Mouse (Mus musculus): Measurements from ENCODE around the gene Gm42688. TPM values are rescaled to one million over a fixed set of nuclear protein-coding genes. Genes with fewer than 3 reads are reported as not detected.

Gm42688 gene
- polyA plus RNA-seq, 1 experiment, result 0.45 TPM

GRCm38 (mm10) chr6:83138056-83138455, 36.6 kb downstream of the Gm42688 start:
- Histone ChIP-seq H3K9me3 (replicated peaks; ENCODE audit: control insufficient read depth, insufficient read depth, low read length, poor library complexity, severe bottlenecking) (no peaks in the 10 kb centered on the region), H3K27me3 (ENCODE audit: control insufficient read depth, insufficient read depth, low read length, poor library complexity, severe bottlenecking) (no peaks in the 10 kb centered on the region), H3K4me1 (ENCODE audit: control insufficient read depth, insufficient read depth, low read length) (peaks cover 6% of the 10 kb centered on the region), H3K9ac (ENCODE audit: low read depth, poor library complexity, severe bottlenecking) (0 out of 2 replicates have a peak overlapping the region, but pooled peaks have one; percentile 13), H3K36me3 (ENCODE audit: control insufficient read depth, insufficient read depth, low read length, poor library complexity, severe bottlenecking) (no peaks in the 10 kb centered on the region), H3K27ac (ENCODE audit: insufficient read depth, low read length) (no peak overlapping the region), H3K4me3 (ENCODE audit: low read depth, low read length) (peak overlapping the region; percentile 62)
- TF ChIP-seq CTCF (IDR thresholded peaks at IDR 0.05; ENCODE audit: low read depth, low read length) (no peak), EP300 (IDR thresholded peaks at IDR 0.05; ENCODE audit: insufficient read depth, low read depth, low read length) (no peak), POLR2A (IDR thresholded peaks at IDR 0.05; ENCODE audit: insufficient read depth, low read length) (no peak)

GRCm38 (mm10) chr6:83140044-83140443, 38.6 kb downstream of the Gm42688 start:
- TF ChIP-seq POLR2A (IDR thresholded peaks at IDR 0.05; ENCODE audit: insufficient read depth, low read length), result no peak
- TF ChIP-seq CTCF (IDR thresholded peaks at IDR 0.05; ENCODE audit: low read depth, low read length), result no peak
- no peak for TF ChIP-seq EP300 (IDR thresholded peaks at IDR 0.05; ENCODE audit: insufficient read depth, low read depth, low read length)
- Histone ChIP-seq H3K27ac (ENCODE audit: insufficient read depth, low read length) (no peak overlapping the region), H3K27me3 (ENCODE audit: control insufficient read depth, insufficient read depth, low read length, poor library complexity, severe bottlenecking) (no peaks in the 10 kb centered on the region), H3K4me3 (ENCODE audit: low read depth, low read length) (no peak overlapping the region), H3K36me3 (ENCODE audit: control insufficient read depth, insufficient read depth, low read length, poor library complexity, severe bottlenecking) (no peaks in the 10 kb centered on the region), H3K9ac (ENCODE audit: low read depth, poor library complexity, severe bottlenecking) (no peak overlapping the region), H3K9me3 (replicated peaks; ENCODE audit: control insufficient read depth, insufficient read depth, low read length, poor library complexity, severe bottlenecking) (no peaks in the 10 kb centered on the region), H3K4me1 (ENCODE audit: control insufficient read depth, insufficient read depth, low read length) (peaks cover 6% of the 10 kb centered on the region)

GRCm38 (mm10) chr6:83141636-83142035, 40.2 kb downstream of the Gm42688 start:
- Histone ChIP-seq H3K9me3 (replicated peaks; ENCODE audit: control insufficient read depth, insufficient read depth, low read length, poor library complexity, severe bottlenecking) (no peaks in the 10 kb centered on the region), H3K4me1 (ENCODE audit: control insufficient read depth, insufficient read depth, low read length) (peaks cover 4% of the 10 kb centered on the region), H3K27me3 (ENCODE audit: control insufficient read depth, insufficient read depth, low read length, poor library complexity, severe bottlenecking) (no peaks in the 10 kb centered on the region), H3K36me3 (ENCODE audit: control insufficient read depth, insufficient read depth, low read length, poor library complexity, severe bottlenecking) (no peaks in the 10 kb centered on the region), H3K4me3 (ENCODE audit: low read depth, low read length) (peak overlapping the region; percentile 63), H3K9ac (ENCODE audit: low read depth, poor library complexity, severe bottlenecking) (peak overlapping the region; percentile 70), H3K27ac (ENCODE audit: insufficient read depth, low read length) (no peak overlapping the region)
- TF ChIP-seq CTCF (IDR thresholded peaks at IDR 0.05; ENCODE audit: low read depth, low read length), result no peak
- no peak for TF ChIP-seq EP300 (IDR thresholded peaks at IDR 0.05; ENCODE audit: insufficient read depth, low read depth, low read length)
- TF ChIP-seq POLR2A (IDR thresholded peaks at IDR 0.05; ENCODE audit: insufficient read depth, low read length), result no peak

- no peaks in the 10 kb centered on the region for H3K36me3 ChIP-seq (ENCODE audit: control insufficient read depth, insufficient read depth, low read length, poor library complexity, severe bottlenecking)
- H3K27me3 ChIP-seq (ENCODE audit: control insufficient read depth, insufficient read depth, low read length, poor library complexity, severe bottlenecking), result no peaks in the 10 kb centered on the region
- peak overlapping the region; percentile 70 for H3K9ac ChIP-seq (ENCODE audit: low read depth, poor library complexity, severe bottlenecking)
- H3K4me3 ChIP-seq (ENCODE audit: low read depth, low read length), result peak overlapping the region; percentile 63
- no peaks in the 10 kb centered on the region for H3K9me3 ChIP-seq (replicated peaks; ENCODE audit: control insufficient read depth, insufficient read depth, low read length, poor library complexity, severe bottlenecking)
- TF ChIP-seq CTCF (IDR thresholded peaks at IDR 0.05; ENCODE audit: low read depth, low read length), result no peak
- no peak overlapping the region for H3K27ac ChIP-seq (ENCODE audit: insufficient read depth, low read length)
- peaks cover 3% of the 10 kb centered on the region for H3K4me1 ChIP-seq (ENCODE audit: control insufficient read depth, insufficient read depth, low read length)
Observed at GRCm38 (mm10) chr6:83142211-83142731, 40.9 kb downstream of the Gm42688 start.

GRCm38 (mm10) chr6:83142886-83143285, 41.5 kb downstream of the Gm42688 start:
- Histone ChIP-seq H3K4me3 (ENCODE audit: low read depth, low read length) (peak overlapping the region; percentile 4; the same call in 1 of the 2 replicates), H3K27ac (ENCODE audit: insufficient read depth, low read length) (no peak overlapping the region), H3K27me3 (ENCODE audit: control insufficient read depth, insufficient read depth, low read length, poor library complexity, severe bottlenecking) (no peaks in the 10 kb centered on the region), H3K9me3 (replicated peaks; ENCODE audit: control insufficient read depth, insufficient read depth, low read length, poor library complexity, severe bottlenecking) (no peaks in the 10 kb centered on the region), H3K36me3 (ENCODE audit: control insufficient read depth, insufficient read depth, low read length, poor library complexity, severe bottlenecking) (no peaks in the 10 kb centered on the region), H3K4me1 (ENCODE audit: control insufficient read depth, insufficient read depth, low read length) (peaks cover 3% of the 10 kb centered on the region), H3K9ac (ENCODE audit: low read depth, poor library complexity, severe bottlenecking) (0 out of 2 replicates have a peak overlapping the region, but pooled peaks have one; percentile 70)
- TF ChIP-seq EP300 (IDR thresholded peaks at IDR 0.05; ENCODE audit: insufficient read depth, low read depth, low read length) (no peak), POLR2A (IDR thresholded peaks at IDR 0.05; ENCODE audit: insufficient read depth, low read length) (no peak), CTCF (IDR thresholded peaks at IDR 0.05; ENCODE audit: low read depth, low read length) (no peak)

- H3K9ac ChIP-seq (ENCODE audit: low read depth, poor library complexity, severe bottlenecking), result no peak overlapping the region
- no peak overlapping the region for H3K27ac ChIP-seq (ENCODE audit: insufficient read depth, low read length)
- H3K4me1 ChIP-seq (ENCODE audit: control insufficient read depth, insufficient read depth, low read length), result peaks cover 2% of the 10 kb centered on the region
- no peaks in the 10 kb centered on the region for H3K36me3 ChIP-seq (ENCODE audit: control insufficient read depth, insufficient read depth, low read length, poor library complexity, severe bottlenecking)
- H3K9me3 ChIP-seq (replicated peaks; ENCODE audit: control insufficient read depth, insufficient read depth, low read length, poor library complexity, severe bottlenecking), result no peaks in the 10 kb centered on the region
- H3K4me3 ChIP-seq (ENCODE audit: low read depth, low read length), result no peak overlapping the region
- TF ChIP-seq POLR2A (IDR thresholded peaks at IDR 0.05; ENCODE audit: insufficient read depth, low read length) (no peak), EP300 (IDR thresholded peaks at IDR 0.05; ENCODE audit: insufficient read depth, low read depth, low read length) (no peak), CTCF (IDR thresholded peaks at IDR 0.05; ENCODE audit: low read depth, low read length) (no peak)
- H3K27me3 ChIP-seq (ENCODE audit: control insufficient read depth, insufficient read depth, low read length, poor library complexity, severe bottlenecking), result no peaks in the 10 kb centered on the region
Observed at GRCm38 (mm10) chr6:83145209-83145608, 43.8 kb downstream of the Gm42688 start.

Data from ES-Bruce4 (cell line).